Mouse (Mus musculus) neural tube, embryonic 12.5 days (tissue): ENCODE measurements around the gene Dnajc10. TPM values are rescaled to one million over a fixed set of nuclear protein-coding genes. Genes with fewer than 3 reads are reported as not detected.

ENCODE experiments used
- ATAC-seq: fragments of 200-750 bp; cut with Nextera tagmentation; 2 replicates; pipeline ENCODE4 v1.8.0; 2017; ENCODE audit warnings: low read depth, mild to moderate bottlenecking, moderate TSS enrichment, moderate library complexity; ENCODE audit not compliant: low FRiP score
- H3K27ac ChIP-seq: fragments of 300-500 bp; sonication (generic); 2 replicates; pipeline ENCODE4 v1.5.1; 2016
- H3K27me3 ChIP-seq: fragments of 300-500 bp; sonication (generic); replicated peaks from 2 replicates; pipeline ENCODE4 v1.6.1; 2016; ENCODE audit warnings: mild to moderate bottlenecking
- H3K36me3 ChIP-seq: fragments of 300-500 bp; sonication (generic); 2 replicates; pipeline ENCODE4 v1.6.1; 2016; ENCODE audit warnings: mild to moderate bottlenecking
- H3K4me1 ChIP-seq: fragments of 300-500 bp; sonication (generic); 2 replicates; pipeline ENCODE4 v1.6.1; 2016
- H3K4me2 ChIP-seq: fragments of 300-500 bp; sonication (generic); replicated peaks from 2 replicates; pipeline ENCODE4 v1.6.1; 2016; ENCODE audit warnings: mild to moderate bottlenecking
- H3K4me3 ChIP-seq: fragments of 300-500 bp; sonication (generic); 2 replicates; pipeline ENCODE4 v1.5.1; 2016
- H3K9ac ChIP-seq: fragments of 300-500 bp; sonication (generic); 2 replicates; pipeline ENCODE4 v1.6.1; 2016; ENCODE audit warnings: mild to moderate bottlenecking
- H3K9me3 ChIP-seq: fragments of 300-500 bp; sonication (generic); 2 replicates; pipeline ENCODE4 v1.6.1; 2016; ENCODE audit warnings: mild to moderate bottlenecking
- WGBS: fragments of 180-500 bp; shearing (Covaris S2); methylation state at CpG from one replicate; pipeline ENCODE4 v1.1.7; 2016; 5-methylcytosine and 5-hydroxymethylcytosine counted together
- polyA plus RNA-seq: library from polyadenylated mRNA; unstranded; fragments of >200 nt; fragmentation: Nextera tagmentation; extraction: Ambion mirVana; gene quantifications from 2 replicates; pipeline ENCODE4 v1.2.1, GENCODE M21; 2016

Gene Dnajc10
- polyA plus RNA-seq, 1 experiment from 2014 or later, result 83.9 TPM

- no peak overlapping the region for H3K9ac ChIP-seq
- no peaks in the 10 kb centered on the region for H3K9me3 ChIP-seq
- H3K27ac ChIP-seq, result no peak overlapping the region
- no peaks in the 10 kb centered on the region for H3K4me1 ChIP-seq
- H3K36me3 ChIP-seq, result no peaks in the 10 kb centered on the region
- no peaks in the 10 kb centered on the region for H3K27me3 ChIP-seq
- 94% methylated on average over 2 of the region's 2 CpGs for WGBS
- ATAC-seq, result no peak
- H3K4me2 ChIP-seq, result no peak overlapping the region
- H3K4me3 ChIP-seq, result no peak overlapping the region
Observed at GRCm38 (mm10) chr2:80303957-80304356, 11.3 kb upstream of the Dnajc10 start.

GRCm38 (mm10) chr2:80307701-80308100, 7.6 kb upstream of the Dnajc10 start:
- no peaks in the 10 kb centered on the region for H3K27me3 ChIP-seq
- no peaks in the 10 kb centered on the region for H3K4me1 ChIP-seq
- H3K36me3 ChIP-seq, result no peaks in the 10 kb centered on the region
- no peak overlapping the region for H3K27ac ChIP-seq
- no peak for ATAC-seq
- H3K9me3 ChIP-seq, result no peaks in the 10 kb centered on the region
- no peak overlapping the region for H3K4me2 ChIP-seq
- H3K9ac ChIP-seq, result no peak overlapping the region
- 87% methylated on average over 3 of the region's 3 CpGs for WGBS
- no peak overlapping the region for H3K4me3 ChIP-seq

GRCm38 (mm10) chr2:80309775-80310174, 5.5 kb upstream of the Dnajc10 start:
- WGBS, result 80% methylated on average over 4 of the region's 4 CpGs

GRCm38 (mm10) chr2:80310772-80311171, 4.5 kb upstream of the Dnajc10 start:
- Histone ChIP-seq H3K4me2 (no peak overlapping the region), H3K4me3 (no peak overlapping the region), H3K4me1 (peaks cover 4% of the 10 kb centered on the region; the same call in 1 of the 2 replicates), H3K9ac (no peak overlapping the region), H3K36me3 (no peaks in the 10 kb centered on the region), H3K9me3 (no peaks in the 10 kb centered on the region), H3K27ac (no peak overlapping the region), H3K27me3 (no peaks in the 10 kb centered on the region)
- no peak for ATAC-seq
- WGBS, result 76% methylated on average over 4 of the region's 4 CpGs

More at GRCm38 (mm10) chr2:80309775-80310174, 5.5 kb upstream of the Dnajc10 start:
- H3K36me3 ChIP-seq, result no peaks in the 10 kb centered on the region
- no peaks in the 10 kb centered on the region for H3K9me3 ChIP-seq
- H3K9ac ChIP-seq, result no peak overlapping the region
- H3K4me3 ChIP-seq, result no peak overlapping the region
- H3K4me1 ChIP-seq, result peaks cover 2% of the 10 kb centered on the region; the same call in 1 of the 2 replicates
- no peak for ATAC-seq
- no peaks in the 10 kb centered on the region for H3K27me3 ChIP-seq
- H3K27ac ChIP-seq, result no peak overlapping the region
- no peak overlapping the region for H3K4me2 ChIP-seq

- 74% methylated on average over 4 of the region's 4 CpGs for WGBS
- Histone ChIP-seq H3K27me3 (no peaks in the 10 kb centered on the region), H3K9ac (no peak overlapping the region), H3K4me3 (no peak overlapping the region), H3K4me1 (peaks cover 9% of the 10 kb centered on the region), H3K36me3 (no peaks in the 10 kb centered on the region), H3K27ac (no peak overlapping the region), H3K9me3 (no peaks in the 10 kb centered on the region), H3K4me2 (no peak overlapping the region)
- ATAC-seq, result no peak
Observed at GRCm38 (mm10) chr2:80311350-80311749, 3.9 kb upstream of the Dnajc10 start.

DNA sequence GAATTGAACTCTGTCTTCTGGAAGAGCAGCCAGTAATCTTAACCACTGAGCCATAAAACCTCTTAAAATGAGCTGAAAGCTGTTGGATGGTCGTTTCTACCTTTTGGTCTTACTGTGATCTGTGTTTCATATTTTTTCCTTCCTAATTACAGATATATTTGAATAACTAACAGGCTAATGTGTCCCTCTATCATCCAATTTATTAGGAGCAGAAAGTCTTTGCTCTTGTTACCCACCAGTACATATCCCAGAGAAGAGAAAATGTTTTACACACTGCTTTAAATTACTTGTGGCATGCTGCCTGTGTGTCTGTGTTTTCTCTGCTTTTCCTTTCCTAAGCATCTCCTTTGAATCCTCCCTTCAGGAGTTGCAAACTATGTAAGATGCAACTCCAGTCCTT, 1.1 kb upstream of the Dnajc10 start:
- H3K4me1 ChIP-seq, result peaks cover 16% of the 10 kb centered on the region
- H3K27ac ChIP-seq, result no peak overlapping the region
- no peaks in the 10 kb centered on the region for H3K27me3 ChIP-seq
- no peak for ATAC-seq
- H3K4me3 ChIP-seq, result no peak overlapping the region
- no peak overlapping the region for H3K4me2 ChIP-seq
- peaks cover 7% of the 10 kb centered on the region; the same call in 1 of the 2 replicates for H3K36me3 ChIP-seq
- WGBS, result 54% methylated on average over 1 of the region's 1 CpGs
- no peaks in the 10 kb centered on the region for H3K9me3 ChIP-seq
- no peak overlapping the region for H3K9ac ChIP-seq

- Histone ChIP-seq H3K9ac (peak overlapping the region; percentile 33; the same call in 1 of the 2 replicates), H3K4me1 (peaks cover 16% of the 10 kb centered on the region), H3K4me3 (peak overlapping the region; percentile 87), H3K9me3 (no peaks in the 10 kb centered on the region), H3K36me3 (peaks cover 11% of the 10 kb centered on the region; the same call in 1 of the 2 replicates), H3K27ac (no peak overlapping the region), H3K27me3 (no peaks in the 10 kb centered on the region), H3K4me2 (peak overlapping the region; percentile 78)
- 50% methylated on average over 7 of the region's 7 CpGs for WGBS
- peak; percentile 23; the same call in 1 of the 2 replicates for ATAC-seq
Observed at GRCm38 (mm10) chr2:80314854-80315241, 418 bp upstream of the Dnajc10 start.

- Histone ChIP-seq H3K9ac (no peak overlapping the region), H3K4me1 (no peaks in the 10 kb centered on the region), H3K27ac (no peak overlapping the region), H3K4me2 (no peak overlapping the region), H3K9me3 (no peaks in the 10 kb centered on the region), H3K4me3 (no peak overlapping the region), H3K36me3 (peaks cover 57% of the 10 kb centered on the region), H3K27me3 (no peaks in the 10 kb centered on the region)
- WGBS, result 93% methylated on average over 4 of the region's 4 CpGs
- ATAC-seq, result no peak
Observed at GRCm38 (mm10) chr2:80322878-80323277, 7.6 kb downstream of the Dnajc10 start.

- no peaks in the 10 kb centered on the region for H3K27me3 ChIP-seq
- H3K9ac ChIP-seq, result no peak overlapping the region
- no peak overlapping the region for H3K4me3 ChIP-seq
- no peak overlapping the region for H3K4me2 ChIP-seq
- H3K36me3 ChIP-seq, result peaks cover 62% of the 10 kb centered on the region
- H3K9me3 ChIP-seq, result no peaks in the 10 kb centered on the region
- H3K4me1 ChIP-seq, result no peaks in the 10 kb centered on the region
- no peak for ATAC-seq
- WGBS, result 94% methylated on average over 2 of the region's 2 CpGs
- no peak overlapping the region for H3K27ac ChIP-seq
Observed at GRCm38 (mm10) chr2:80325779-80326178, 10.5 kb downstream of the Dnajc10 start.

DNA sequence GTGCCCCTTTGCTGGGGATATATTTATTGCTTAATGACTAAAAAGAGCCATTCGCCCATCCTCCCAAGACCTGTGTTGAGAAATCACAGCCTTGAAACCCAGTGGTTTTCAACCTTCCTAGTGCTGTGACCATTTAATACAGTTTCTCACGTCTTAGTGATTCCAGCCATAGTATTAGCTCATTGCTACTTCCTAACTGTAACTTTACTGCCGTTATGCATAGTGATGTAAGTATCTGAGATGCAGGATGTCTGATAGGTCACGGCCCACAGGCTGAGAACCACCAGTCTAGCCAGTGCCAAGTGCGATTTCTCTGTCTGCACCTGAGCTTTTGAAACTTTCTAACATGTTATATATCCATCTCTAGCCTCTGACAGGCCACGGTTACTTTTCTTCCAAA, 12.0 kb downstream of the Dnajc10 start:
- no peaks in the 10 kb centered on the region for H3K9me3 ChIP-seq
- ATAC-seq, result no peak
- no peaks in the 10 kb centered on the region for H3K27me3 ChIP-seq
- peaks cover 57% of the 10 kb centered on the region for H3K36me3 ChIP-seq
- H3K27ac ChIP-seq, result no peak overlapping the region
- no peaks in the 10 kb centered on the region for H3K4me1 ChIP-seq
- no peak overlapping the region for H3K9ac ChIP-seq
- H3K4me2 ChIP-seq, result no peak overlapping the region
- H3K4me3 ChIP-seq, result no peak overlapping the region
- 94% methylated on average over 6 of the region's 6 CpGs for WGBS

GRCm38 (mm10) chr2:80328961-80329653, 13.8 kb downstream of the Dnajc10 start:
- H3K9me3 ChIP-seq, result no peaks in the 10 kb centered on the region
- H3K36me3 ChIP-seq, result peaks cover 54% of the 10 kb centered on the region
- 93% methylated on average over 7 of the region's 7 CpGs for WGBS
- no peak overlapping the region for H3K4me3 ChIP-seq
- no peak overlapping the region for H3K4me2 ChIP-seq
- ATAC-seq, result no peak
- no peaks in the 10 kb centered on the region for H3K27me3 ChIP-seq
- no peak overlapping the region for H3K9ac ChIP-seq
- no peak overlapping the region for H3K27ac ChIP-seq
- no peaks in the 10 kb centered on the region for H3K4me1 ChIP-seq

DNA sequence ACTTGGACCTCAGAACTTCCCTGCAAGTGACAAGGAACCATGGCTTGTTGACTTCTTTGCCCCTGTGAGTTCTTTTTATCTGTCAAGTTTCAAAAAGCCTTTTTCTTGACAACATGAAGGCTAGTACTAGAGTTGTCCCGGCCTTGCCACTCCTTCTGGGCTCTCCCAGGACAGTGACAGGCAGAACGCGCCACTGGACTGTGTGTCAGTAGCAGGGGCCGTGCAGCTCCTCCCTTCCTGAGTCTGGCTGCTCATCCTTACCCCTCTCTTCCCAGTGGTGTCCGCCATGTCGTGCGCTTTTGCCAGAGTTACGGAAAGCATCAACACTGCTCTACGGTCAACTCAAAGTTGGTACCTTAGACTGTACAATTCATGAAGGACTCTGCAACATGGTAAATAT, 25.3 kb downstream of the Dnajc10 start:
- H3K4me1 ChIP-seq, result no peaks in the 10 kb centered on the region
- no peak for ATAC-seq
- H3K36me3 ChIP-seq, result peaks cover 74% of the 10 kb centered on the region
- H3K4me3 ChIP-seq, result no peak overlapping the region
- no peak overlapping the region for H3K9ac ChIP-seq
- H3K27ac ChIP-seq, result no peak overlapping the region
- H3K27me3 ChIP-seq, result no peaks in the 10 kb centered on the region
- no peaks in the 10 kb centered on the region for H3K9me3 ChIP-seq
- WGBS, result 97% methylated on average over 9 of the region's 9 CpGs
- no peak overlapping the region for H3K4me2 ChIP-seq

- no peak for ATAC-seq
- Histone ChIP-seq H3K4me3 (no peak overlapping the region), H3K4me2 (no peak overlapping the region), H3K27me3 (no peaks in the 10 kb centered on the region), H3K4me1 (no peaks in the 10 kb centered on the region), H3K36me3 (peaks cover 35% of the 10 kb centered on the region), H3K9me3 (no peaks in the 10 kb centered on the region), H3K27ac (no peak overlapping the region), H3K9ac (no peak overlapping the region)
- WGBS, result 90% methylated on average over 4 of the region's 4 CpGs
Observed at GRCm38 (mm10) chr2:80354531-80354930, 39.3 kb downstream of the Dnajc10 start.
